Mouse (Mus musculus) left cerebral cortex, postnatal 36 days (tissue): ENCODE measurements around the gene Tmem151a. TPM values are rescaled to one million over a fixed set of nuclear protein-coding genes. Genes with fewer than 3 reads are reported as not detected.

Experiments used
- total RNA-seq, 2 experiments: library from RNA; stranded (reverse); gene quantifications; 2 replicates each; pipeline ENCODE4 v1.2.3; 2021

Gene Tmem151a
- total RNA-seq, 2 experiments from 2014 or later = 152 to 188 TPM

Other genes starting within 250 kb of the Tmem151a start
- gene Ccs, start 246.2 kb downstream of the Tmem151a start, total RNA-seq = 10 to 100 TPM; 33.1 to 37.5 TPM
- gene Ccdc87, start 246.2 kb downstream of the Tmem151a start, total RNA-seq = 1 to 10 TPM; 2.8 to 3.1 TPM
- 100 to 1,000 TPM; 103 to 112 TPM for gene Ctsf, start 230.4 kb downstream of the Tmem151a start, total RNA-seq
- gene Actn3, start 207.6 kb downstream of the Tmem151a start, total RNA-seq = 1 to 10 TPM; 1.6 to 2.2 TPM
- gene Zdhhc24, start 206.9 kb downstream of the Tmem151a start, total RNA-seq = 10 to 100 TPM; 24.6 to 26.3 TPM
- 10 to 100 TPM; 42.1 to 47.8 TPM for gene Bbs1, start 178.9 kb downstream of the Tmem151a start, total RNA-seq
- 10 to 100 TPM; 41.2 to 42.6 TPM for gene Dpp3, start 157.2 kb downstream of the Tmem151a start, total RNA-seq
- gene Peli3, start 142.4 kb downstream of the Tmem151a start, total RNA-seq = 10 to 100 TPM; 25.4 to 32.9 TPM
- gene Mrpl11, start 123.4 kb downstream of the Tmem151a start, total RNA-seq = 10 to 100 TPM; 50.8 to 64.8 TPM
- 10 to 100 TPM; 13.7 to 30.9 TPM for gene Npas4, start 95.2 kb downstream of the Tmem151a start, total RNA-seq
- 10 to 100 TPM; 15.0 to 17.2 TPM for gene Slc29a2, start 61.7 kb downstream of the Tmem151a start, total RNA-seq
- gene B4gat1, start 46.7 kb downstream of the Tmem151a start, total RNA-seq = 100 to 1,000 TPM; 118 to 135 TPM
- gene AC124502.3, start 46.6 kb downstream of the Tmem151a start, total RNA-seq = 1 to 10 TPM; 4.6 to 6.1 TPM
- gene Brms1, start 44.2 kb downstream of the Tmem151a start, total RNA-seq = 10 to 100 TPM; 22.7 to 25.6 TPM
- gene Rin1, start 35.0 kb downstream of the Tmem151a start, total RNA-seq = 10 to 100 TPM; 70.3 to 88.1 TPM
- gene Cd248, start 17.5 kb downstream of the Tmem151a start, total RNA-seq = 1 to 10 TPM; 4.6 to 5.1 TPM
- gene Yif1a, start 3.0 kb upstream of the Tmem151a start, total RNA-seq = 10 to 100 TPM; 24.8 to 26.1 TPM
- 100 to 1,000 TPM; 260 to 267 TPM for gene Cnih2, start 13.0 kb upstream of the Tmem151a start, total RNA-seq
- 100 to 1,000 TPM; 141 to 170 TPM for gene Rab1b, start 21.5 kb upstream of the Tmem151a start, total RNA-seq
- 100 to 1,000 TPM; 255 to 284 TPM for gene Klc2, start 33.0 kb upstream of the Tmem151a start, total RNA-seq
- gene Pacs1, start 187.6 kb upstream of the Tmem151a start, total RNA-seq = 10 to 100 TPM; 62.0 to 63.1 TPM
- 100 to 1,000 TPM; 201 to 202 TPM for gene Sf3b2, start 209.9 kb upstream of the Tmem151a start, total RNA-seq
- gene Gal3st3, start 212.8 kb upstream of the Tmem151a start, total RNA-seq = 10 to 100 TPM; 78.9 to 87.4 TPM